Mouse (Mus musculus): ENCODE data around the gene Olfr522.
"Not testable (repeated sequence)": the region's sequence is repeated elsewhere in the genome, so short reads cannot be mapped to it uniquely, and the experiment has no call there.

Gene Olfr522

GRCm38 (mm10) chr7:140154218-140154927 is 10.2 kb downstream of the Olfr522 start, which contains the start of gene Sprn:
TSS of gene Sprn (minus strand) at chr7:140154877.
- no peak for DNase-seq

- DNase-seq = no peak
Observed at GRCm38 (mm10) chr7:140153829-140154217, 10.7 kb downstream of the Olfr522 start.

- no peak for DNase-seq
Observed at GRCm38 (mm10) chr7:140153383-140153782, 11.2 kb downstream of the Olfr522 start.

GRCm38 (mm10) chr7:140144550-140144949 is 20.0 kb downstream of the Olfr522 start:
- DNase-seq = no peak

- peak; percentile 70 for DNase-seq
Observed at GRCm38 (mm10) chr7:140141350-140141749, 23.2 kb downstream of the Olfr522 start.

GRCm38 (mm10) chr7:140138021-140138310 is 26.6 kb downstream of the Olfr522 start:
- no peak for DNase-seq

GRCm38 (mm10) chr7:140137135-140138020 is 27.2 kb downstream of the Olfr522 start, which contains the start of gene Mtg1:
TSS of gene Mtg1 (plus strand) at chr7:140137564.
- DNase-seq = peak; percentile 97

GRCm38 (mm10) chr7:140135106-140135770 is 29.3 kb downstream of the Olfr522 start:
- no peak for DNase-seq

- not testable (repeated sequence) for DNase-seq
Observed at GRCm38 (mm10) chr7:140134033-140134432, 30.5 kb downstream of the Olfr522 start.

GRCm38 (mm10) chr7:140132184-140132583 is 32.4 kb downstream of the Olfr522 start:
- DNase-seq = not testable (repeated sequence)

GRCm38 (mm10) chr7:140127911-140128310 is 36.7 kb downstream of the Olfr522 start:
- DNase-seq = no peak

GRCm38 (mm10) chr7:140126934-140127333 is 37.6 kb downstream of the Olfr522 start:
- no peak for DNase-seq

GRCm38 (mm10) chr7:140126022-140126350 is 38.6 kb downstream of the Olfr522 start:
- DNase-seq = no peak

- DNase-seq = peak; percentile 93
Observed at GRCm38 (mm10) chr7:140125278-140126021, 39.1 kb downstream of the Olfr522 start.

- no peak for DNase-seq
Observed at GRCm38 (mm10) chr7:140124382-140124781, 40.2 kb downstream of the Olfr522 start.

- DNase-seq = no peak
Observed at GRCm38 (mm10) chr7:140122765-140123164, 41.8 kb downstream of the Olfr522 start.

- no peak for DNase-seq
Observed at GRCm38 (mm10) chr7:140121338-140121910, 43.1 kb downstream of the Olfr522 start.

- no peak for DNase-seq
Observed at GRCm38 (mm10) chr7:140120484-140120883, 44.1 kb downstream of the Olfr522 start.

GRCm38 (mm10) chr7:140116329-140117054 is 48.1 kb downstream of the Olfr522 start, which contains the start of gene Echs1:
TSS of gene Echs1 (minus strand) at chr7:140116476.
- DNase-seq = peak; percentile 88

- DNase-seq = peak; percentile 20
Observed at GRCm38 (mm10) chr7:140115583-140116328, 48.8 kb downstream of the Olfr522 start, which contains the start of gene Paox. TSS of gene Paox (plus strand) at chr7:140115799.

- no peak for DNase-seq
Observed at GRCm38 (mm10) chr7:140111943-140112342, 52.6 kb downstream of the Olfr522 start.

Data from thymus, postnatal 25 days (tissue).